Mouse (Mus musculus) midbrain, embryonic 11.5 days (tissue): Measurements from ENCODE around the gene Bad. TPM values are rescaled to one million over a fixed set of nuclear protein-coding genes. Genes with fewer than 3 reads are reported as not detected.
"Not testable (repeated sequence)": the region's sequence is repeated elsewhere in the genome, so short reads cannot be mapped to it uniquely, and the experiment has no call there.

Experiments used
- ATAC-seq: fragments of 200-750 bp; cut with Nextera tagmentation; 2 replicates; pipeline ENCODE4 v1.8.0; 2017; ENCODE audit warnings: moderate TSS enrichment, moderate library complexity; ENCODE audit not compliant: low FRiP score
- DNase-seq: peaks from one replicate; pipeline ENCODE4 v3.0.0; 2015; ENCODE audit warnings: low spot score; ENCODE audit errors: missing footprints
- H3K27ac ChIP-seq: fragments of 300-500 bp; sonication (generic); 2 replicates; pipeline ENCODE4 v1.5.1; 2014; ENCODE audit warnings: low read depth, low read length
- H3K27me3 ChIP-seq: fragments of 300-500 bp; sonication (generic); 2 replicates; pipeline ENCODE4 v1.6.1; 2014; ENCODE audit warnings: mild to moderate bottlenecking, low read length, moderate library complexity, mixed read lengths; ENCODE audit not compliant: control insufficient read depth, insufficient read depth
- H3K36me3 ChIP-seq: fragments of 300-500 bp; sonication (generic); 2 replicates; pipeline ENCODE4 v1.6.1; 2014; ENCODE audit warnings: mild to moderate bottlenecking, low read length, moderate library complexity, mixed read lengths; ENCODE audit not compliant: control insufficient read depth, insufficient read depth
- H3K4me1 ChIP-seq: fragments of 300-500 bp; sonication (generic); 2 replicates; pipeline ENCODE4 v1.6.1; 2014; ENCODE audit warnings: low read length; ENCODE audit not compliant: control insufficient read depth, insufficient read depth
- H3K4me2 ChIP-seq: fragments of 300-500 bp; sonication (generic); 2 replicates; pipeline ENCODE4 v1.6.1; 2014; ENCODE audit warnings: mild to moderate bottlenecking, moderate library complexity
- H3K4me3 ChIP-seq: fragments of 300-500 bp; sonication (generic); 2 replicates; pipeline ENCODE4 v1.5.1; 2014; ENCODE audit warnings: low read depth, low read length
- H3K9ac ChIP-seq: fragments of 300-500 bp; sonication (generic); 2 replicates; pipeline ENCODE4 v1.6.1; 2014; ENCODE audit warnings: low read length
- H3K9me3 ChIP-seq: fragments of 300-500 bp; sonication (generic); 2 replicates; pipeline ENCODE4 v1.6.1; 2016; ENCODE audit warnings: low read length; ENCODE audit not compliant: control insufficient read depth
- WGBS: fragments of 180-500 bp; shearing (Covaris S2); extraction: QIAGEN DNeasy Blood & Tissue Kit; methylation state at CpG from one replicate; pipeline ENCODE4 v1.1.7; 2014; 5-methylcytosine and 5-hydroxymethylcytosine counted together
- polyA plus RNA-seq: library from polyadenylated mRNA; unstranded; fragments of >200 nt; fragmentation: Nextera tagmentation; extraction: Ambion mirVana; gene quantifications from 2 replicates; pipeline ENCODE4 v1.2.1, GENCODE M21; 2014

The Bad gene
- polyA plus RNA-seq, 1 experiment from 2014 or later, result 55.9 TPM

DNA sequence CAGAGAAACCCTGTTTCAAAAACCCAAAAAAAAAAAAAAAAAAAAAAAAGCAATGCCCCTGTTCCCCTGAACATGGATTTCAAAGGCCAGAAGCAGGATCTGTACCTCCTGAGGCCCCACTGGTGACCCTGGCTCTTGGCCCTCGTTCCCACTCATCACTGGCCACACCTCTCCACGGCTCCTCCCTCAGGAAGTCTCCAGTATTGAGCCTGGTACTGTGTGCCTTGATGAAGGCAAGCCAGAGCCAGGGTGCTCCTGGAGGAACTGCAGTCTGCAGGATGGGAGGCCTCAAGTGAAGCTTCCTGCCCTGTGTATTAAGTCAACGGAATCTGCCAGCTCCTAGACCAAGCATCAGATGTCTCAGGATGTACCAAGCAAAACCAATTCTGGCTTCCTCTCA is 35.5 kb upstream of the Bad start:
- H3K36me3 ChIP-seq, result peaks cover 10% of the 10 kb centered on the region
- ATAC-seq (no peak), DNase-seq (no peak)
- no peak overlapping the region for H3K4me3 ChIP-seq
- no peak overlapping the region for H3K9ac ChIP-seq
- no peaks in the 10 kb centered on the region for H3K9me3 ChIP-seq
- H3K4me1 ChIP-seq, result peaks cover 16% of the 10 kb centered on the region
- no peak overlapping the region for H3K4me2 ChIP-seq
- no peak overlapping the region for H3K27ac ChIP-seq
- WGBS, result 95% methylated on average over 3 of the region's 3 CpGs
- H3K27me3 ChIP-seq, result no peaks in the 10 kb centered on the region

DNA sequence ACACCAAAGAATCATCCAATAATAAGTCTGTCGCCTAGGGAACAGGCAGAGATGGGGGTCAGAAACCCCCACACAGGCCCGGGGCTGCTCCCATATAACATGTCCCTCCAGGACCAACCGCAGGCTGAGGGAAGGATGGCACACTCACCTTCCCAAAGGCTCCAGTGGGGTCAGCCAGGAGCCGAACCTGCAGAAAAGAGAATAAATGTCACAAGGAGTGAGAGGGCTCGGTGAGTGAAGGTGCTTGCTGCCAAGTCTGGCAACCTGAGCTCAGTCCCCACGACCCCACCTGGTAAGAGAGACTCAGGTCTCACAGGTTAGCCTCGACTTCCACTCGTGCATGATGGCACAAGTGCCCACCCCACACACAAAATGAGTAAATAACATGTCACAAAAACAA is 34.6 kb upstream of the Bad start:
- no peak for ATAC-seq
- H3K4me1 ChIP-seq, result peaks cover 18% of the 10 kb centered on the region
- H3K36me3 ChIP-seq, result peaks cover 16% of the 10 kb centered on the region
- WGBS, result 90% methylated on average over 8 of the region's 8 CpGs
- H3K27me3 ChIP-seq, result no peaks in the 10 kb centered on the region
- H3K27ac ChIP-seq, result no peak overlapping the region
- H3K4me3 ChIP-seq, result no peak overlapping the region
- no peak overlapping the region for H3K4me2 ChIP-seq
- DNase-seq, result no peak
- no peak overlapping the region for H3K9ac ChIP-seq
- no peaks in the 10 kb centered on the region for H3K9me3 ChIP-seq

DNA sequence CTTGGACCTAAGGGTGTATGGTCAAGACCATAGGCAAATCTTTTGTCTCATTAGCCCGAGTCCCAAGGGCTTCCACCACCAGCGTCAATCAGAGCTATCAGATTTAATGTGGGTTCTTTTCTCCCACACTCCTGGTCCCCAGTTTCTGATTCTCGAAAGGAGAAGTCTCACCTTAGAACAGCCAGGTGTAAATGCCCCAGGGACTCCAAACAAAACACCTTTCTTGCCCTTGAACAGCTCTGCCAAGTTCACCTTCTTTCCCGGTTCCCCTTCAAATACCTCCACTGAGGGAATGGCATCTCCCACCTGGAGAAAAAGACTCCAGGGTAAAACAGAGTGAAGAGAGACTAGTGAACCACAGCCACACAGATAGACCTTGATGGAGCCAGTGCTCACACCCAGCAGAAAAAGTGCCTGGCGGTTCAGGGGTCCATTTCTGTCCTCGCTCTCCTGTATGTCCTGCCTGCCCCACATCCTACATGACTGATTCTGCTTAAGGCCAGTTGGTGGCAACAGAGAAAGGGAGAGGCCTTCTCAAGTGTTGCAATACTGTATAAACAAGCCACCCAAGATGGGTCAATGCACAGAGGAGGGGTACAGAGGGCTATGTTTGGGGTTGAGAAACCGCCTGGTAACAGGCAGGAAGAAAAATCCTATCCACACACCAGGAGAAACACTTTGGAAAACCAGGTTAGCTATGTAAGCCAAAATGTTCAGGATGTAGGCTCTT is 33.7 kb upstream of the Bad start:
- Histone ChIP-seq H3K9ac (peak overlapping the region; percentile 28; the same call in 1 of the 2 replicates), H3K27me3 (no peaks in the 10 kb centered on the region), H3K9me3 (no peaks in the 10 kb centered on the region), H3K36me3 (peaks cover 18% of the 10 kb centered on the region), H3K4me3 (no peak overlapping the region), H3K4me2 (peak overlapping the region; percentile 67; the same call in 1 of the 2 replicates), H3K4me1 (peaks cover 18% of the 10 kb centered on the region), H3K27ac (no peak overlapping the region)
- DNase-seq, result no peak
- ATAC-seq, result no peak
- WGBS, result 92% methylated on average over 7 of the region's 7 CpGs

DNA sequence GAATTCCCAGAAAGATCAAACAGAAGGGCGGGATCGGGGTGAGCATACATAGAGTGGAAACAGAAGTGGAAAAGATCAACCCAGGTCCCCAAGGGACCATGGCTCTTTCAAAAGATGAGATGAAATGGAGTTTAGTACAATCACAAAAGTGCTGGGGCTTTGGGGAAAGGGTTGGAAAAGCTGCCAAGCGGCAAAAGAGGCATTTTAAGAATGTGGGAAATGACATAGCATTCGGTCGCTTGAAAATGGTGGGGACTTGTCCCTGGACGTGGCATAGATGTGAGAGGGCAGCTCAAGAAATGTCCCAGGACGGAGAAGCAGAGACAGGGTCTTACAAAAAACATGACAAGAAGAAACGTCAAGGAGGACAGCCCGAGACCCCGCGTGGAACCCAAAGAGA is 32.6 kb upstream of the Bad start:
- ATAC-seq, result no peak
- Histone ChIP-seq H3K27ac (peak overlapping the region; percentile 92), H3K27me3 (no peaks in the 10 kb centered on the region), H3K4me3 (peak overlapping the region; percentile 69), H3K4me2 (peak overlapping the region; percentile 67), H3K36me3 (peaks cover 20% of the 10 kb centered on the region), H3K9me3 (no peaks in the 10 kb centered on the region), H3K9ac (peak overlapping the region; percentile 76), H3K4me1 (peaks cover 18% of the 10 kb centered on the region)
- DNase-seq, result no peak
- WGBS, result 13% methylated on average over 11 of the region's 11 CpGs

DNA sequence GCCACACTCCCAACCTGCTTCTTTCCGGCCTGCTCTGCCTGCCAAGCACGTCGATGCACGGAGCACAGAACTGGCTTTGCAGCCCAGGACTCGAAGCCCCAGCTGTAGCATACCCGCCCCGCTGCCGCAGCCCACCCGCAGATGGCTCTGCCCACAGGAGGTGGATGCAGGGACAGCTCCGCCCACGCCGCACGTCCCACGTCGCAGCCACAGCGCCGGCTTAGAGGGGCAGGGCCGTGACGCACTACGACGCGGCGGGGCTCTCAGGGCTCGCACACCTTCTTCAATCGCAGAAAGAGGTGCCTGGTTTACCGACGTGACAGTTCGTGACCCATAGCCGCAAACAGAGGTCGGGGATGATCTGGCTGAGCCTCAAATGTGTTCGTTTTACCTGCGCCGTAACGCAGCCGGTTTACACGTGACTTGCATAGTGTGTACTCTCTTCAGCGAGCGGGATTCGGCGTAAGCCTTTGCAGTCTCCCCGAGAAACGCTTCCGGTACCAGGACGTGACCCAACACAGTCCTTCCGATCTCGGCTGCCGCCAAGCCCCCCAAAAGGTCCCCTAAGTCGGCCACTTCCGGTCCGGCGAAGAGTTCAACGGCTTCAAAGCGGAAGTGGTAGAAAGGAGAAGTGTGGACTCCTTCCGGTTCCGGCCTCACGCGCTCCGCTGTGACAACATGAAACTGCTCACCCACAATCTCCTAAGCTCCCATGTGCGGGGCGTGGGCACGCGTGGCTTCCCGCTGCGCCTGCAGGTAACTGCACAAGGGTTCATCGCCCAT is 32.0 kb upstream of the Bad start, which contains the start of the genes Trmt112 and Prdx5:
Gene Trmt112 (plus strand): TSS at position 192 of the 783 bp plus-strand sequence.
Gene Prdx5 (minus strand): TSS at position 600 of the 783 bp plus-strand sequence.
- ATAC-seq, result peak; percentile 91
- peak; percentile 98 for DNase-seq
- no peaks in the 10 kb centered on the region for H3K27me3 ChIP-seq
- H3K9me3 ChIP-seq, result no peaks in the 10 kb centered on the region
- H3K4me3 ChIP-seq, result peak within 1 kb of the TSS; percentile 69
- peak within 1 kb of the TSS; percentile 76 for H3K9ac ChIP-seq
- H3K27ac ChIP-seq, result peak within 1 kb of the TSS; percentile 92
- 0% methylated on average over 65 of the region's 65 CpGs for WGBS
- peaks cover 18% of the 10 kb centered on the region for H3K4me1 ChIP-seq
- peak within 1 kb of the TSS; percentile 67 for H3K4me2 ChIP-seq
- H3K36me3 ChIP-seq, result peaks cover 20% of the 10 kb centered on the region

DNA sequence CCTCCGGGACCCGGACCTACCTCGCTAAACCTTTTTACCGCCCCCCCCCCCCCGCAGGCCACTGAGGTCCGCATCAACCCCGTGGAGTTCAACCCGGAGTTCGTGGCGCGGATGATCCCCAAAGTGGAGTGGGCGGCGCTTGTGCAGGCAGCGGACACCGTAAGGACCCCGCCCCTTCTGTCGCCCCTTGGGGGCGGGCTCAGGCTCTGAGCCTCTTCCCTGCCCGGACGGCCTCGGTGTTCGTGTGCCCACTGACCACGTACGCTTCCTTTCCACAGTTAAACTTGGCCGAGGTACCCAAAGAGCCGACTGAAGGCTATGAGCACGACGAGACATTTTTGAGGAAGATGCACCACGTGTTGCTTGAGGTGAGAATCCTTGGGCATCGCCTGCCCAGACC is 31.4 kb upstream of the Bad start:
- WGBS, result 0% methylated on average over 30 of the region's 30 CpGs
- not testable (repeated sequence) for H3K9me3 ChIP-seq, H3K27me3 ChIP-seq
- Histone ChIP-seq H3K27ac (peak overlapping the region; percentile 92), H3K36me3 (peaks cover 18% of the 10 kb centered on the region), H3K4me2 (peak overlapping the region; percentile 67), H3K9ac (peak overlapping the region; percentile 76), H3K4me3 (peak overlapping the region; percentile 69), H3K4me1 (peaks cover 18% of the 10 kb centered on the region)
- ATAC-seq (peak; percentile 56; the same call in 1 of the 2 replicates), DNase-seq (peak; percentile 88)

DNA sequence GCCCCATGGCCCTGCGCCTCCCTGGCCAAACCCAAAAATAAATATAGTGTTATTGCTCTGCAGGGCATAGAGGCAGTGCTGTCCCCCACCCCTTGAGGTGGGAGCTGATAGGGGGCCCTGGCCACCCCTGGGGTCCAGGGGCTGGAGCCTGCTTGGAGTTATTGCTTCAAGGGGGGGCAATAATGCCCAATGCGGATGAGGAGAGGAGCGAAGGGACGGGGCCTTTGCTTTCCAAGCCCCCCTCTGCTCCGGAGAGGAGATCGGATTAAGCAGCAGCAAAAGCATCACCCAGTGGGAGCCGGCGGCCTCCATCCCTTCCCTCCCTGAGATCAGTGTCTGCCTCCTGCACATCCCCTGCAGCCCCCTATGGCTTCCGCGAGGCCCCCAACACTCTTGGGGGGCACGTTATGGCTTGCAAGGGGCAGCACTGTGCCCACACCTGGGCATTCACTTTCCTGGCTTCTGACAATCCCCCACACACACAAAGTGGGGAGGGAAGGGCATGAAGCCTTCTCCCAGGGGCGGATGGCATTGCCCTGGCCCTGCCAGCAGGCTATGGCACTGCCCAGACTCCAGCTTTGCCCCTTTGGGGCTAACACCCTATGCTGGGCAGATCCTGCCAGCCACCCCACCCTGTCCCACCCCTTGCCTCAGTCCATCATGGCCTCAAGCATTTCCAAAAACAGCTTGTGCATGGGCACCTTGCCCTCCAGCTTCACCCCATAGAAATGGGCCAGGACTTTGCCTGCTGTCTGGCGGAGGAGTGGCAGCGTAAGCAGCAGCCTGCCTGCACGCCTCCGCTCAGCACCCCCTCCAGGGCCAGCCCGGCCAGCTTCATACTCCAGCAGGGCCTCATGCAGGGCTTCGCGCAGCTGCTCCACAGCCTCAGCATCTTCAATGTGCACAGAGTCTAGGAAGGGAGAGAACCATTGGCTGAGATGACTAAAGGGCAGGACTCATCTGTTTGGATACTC is 30.3 kb upstream of the Bad start:
- Histone ChIP-seq H3K27ac (no peak overlapping the region), H3K9me3 (no peaks in the 10 kb centered on the region), H3K4me3 (no peak overlapping the region; the same call in 1 of the 2 replicates), H3K36me3 (peaks cover 16% of the 10 kb centered on the region), H3K4me1 (peaks cover 18% of the 10 kb centered on the region), H3K27me3 (no peaks in the 10 kb centered on the region), H3K4me2 (peak overlapping the region; percentile 67), H3K9ac (no peak overlapping the region)
- 87% methylated on average over 19 of the region's 19 CpGs for WGBS
- DNase-seq (no peak), ATAC-seq (no peak)

DNA sequence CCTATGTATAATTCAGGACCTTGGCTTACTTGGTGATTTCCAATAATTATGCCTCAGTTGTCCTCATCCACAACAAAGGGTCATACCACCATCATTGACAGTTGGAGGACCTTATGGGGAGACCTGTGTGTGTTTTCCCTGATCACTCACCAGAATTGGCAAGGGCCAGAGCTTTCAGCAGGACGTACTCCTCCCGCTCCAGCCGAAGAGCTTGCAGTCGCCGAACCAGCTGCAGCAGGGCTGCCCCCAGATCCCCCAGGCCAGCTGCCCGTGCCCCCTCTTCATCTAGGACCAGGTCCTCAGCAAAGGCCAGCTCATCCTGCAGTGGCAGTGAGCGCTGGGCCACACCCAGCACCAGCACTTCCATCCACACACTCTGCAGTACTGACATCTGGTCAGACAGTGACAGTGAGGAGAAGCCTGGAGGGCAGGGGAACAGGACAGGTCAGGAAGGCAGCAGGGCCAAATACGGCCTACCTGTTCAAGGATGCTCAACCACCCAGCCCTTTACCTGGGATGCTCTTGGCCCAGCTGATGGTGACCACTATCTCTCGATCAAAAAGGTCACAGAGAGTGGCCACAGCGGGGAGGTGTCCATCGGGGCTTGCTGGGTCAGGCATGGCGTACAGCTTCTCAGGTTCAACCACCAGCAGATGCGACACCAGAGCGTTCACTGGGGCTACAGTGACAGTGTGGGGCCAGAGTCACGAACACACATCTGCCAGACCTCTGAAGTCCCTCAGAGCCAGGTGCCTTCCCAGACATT is 29.3 kb upstream of the Bad start:
- H3K9ac ChIP-seq, result no peak overlapping the region
- ATAC-seq (no peak), DNase-seq (no peak)
- H3K27ac ChIP-seq, result no peak overlapping the region
- H3K4me2 ChIP-seq, result no peak overlapping the region
- H3K9me3 ChIP-seq, result no peaks in the 10 kb centered on the region
- H3K4me3 ChIP-seq, result no peak overlapping the region
- peaks cover 10% of the 10 kb centered on the region for H3K36me3 ChIP-seq
- H3K27me3 ChIP-seq, result no peaks in the 10 kb centered on the region
- H3K4me1 ChIP-seq, result peaks cover 18% of the 10 kb centered on the region
- WGBS, result 94% methylated on average over 15 of the region's 15 CpGs
